Comparison of ENCODE assay signal across 8 mouse cellular contexts in the genomic region with DNA sequence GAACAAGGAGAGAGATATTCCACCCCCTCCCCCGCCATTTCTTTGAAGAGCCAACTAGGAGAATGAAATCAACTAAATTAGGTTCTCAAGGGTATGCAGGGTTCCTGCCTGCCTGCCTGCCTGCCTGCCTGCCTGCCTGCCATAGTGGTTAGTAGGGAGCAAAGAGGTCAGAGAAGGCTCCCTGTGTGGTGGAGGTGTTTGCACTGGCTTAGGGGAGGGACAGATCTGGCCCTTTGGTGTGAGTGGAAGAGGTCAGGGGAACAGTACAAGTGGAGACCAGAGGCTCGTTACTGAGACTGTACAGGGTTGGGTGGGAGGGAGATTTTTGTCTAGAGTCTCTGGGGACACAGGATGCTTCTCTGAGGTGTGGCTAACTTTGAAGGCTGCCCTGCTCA. TPM values are rescaled to one million over a fixed set of nuclear protein-coding genes. Genes with fewer than 3 reads are reported as not detected.
A peak's percentile ranks its signal among the peaks of the same experiment; 100 is the strongest.
DNase-seq lines count a peak whose midpoint lies in the region; ATAC-seq and TF ChIP-seq lines count a peak whose summit lies in the region.

No protein-coding gene starts in this region.

- ATAC-seq in liver, embryonic 13.5 days (ENCODE audit: low read depth) = no peak

- peak overlapping the region; percentile 100 for H3K4me2 ChIP-seq in liver, embryonic 13.5 days

- H3K27ac ChIP-seq in kidney, adult 2 months (ENCODE audit: insufficient read depth, low read depth, low read length) = peak overlapping the region; percentile 92
- H3K27ac ChIP-seq in embryonic facial prominence, embryonic 10.5 days (replicated peaks) = no peak overlapping the region
- H3K27ac ChIP-seq in liver, embryonic 13.5 days = peak overlapping the region; percentile 55
- no peak overlapping the region for H3K27ac ChIP-seq in cerebellum, adult 2 months (ENCODE audit: insufficient read depth, low read length)

- no peaks in the 10 kb centered on the region for H3K9me3 ChIP-seq in embryonic facial prominence, embryonic 10.5 days
- H3K9me3 ChIP-seq in liver, embryonic 13.5 days (replicated peaks) = no peaks in the 10 kb centered on the region

- H3K27me3 ChIP-seq in kidney, adult 2 months (replicated peaks; ENCODE audit: control insufficient read depth, insufficient read depth, low read length) = no peaks in the 10 kb centered on the region
- H3K27me3 ChIP-seq in embryonic facial prominence, embryonic 10.5 days (replicated peaks; ENCODE audit: low read depth, poor library complexity, severe bottlenecking) = peaks cover 36% of the 10 kb centered on the region
- no peaks in the 10 kb centered on the region for H3K27me3 ChIP-seq in liver, embryonic 13.5 days
- no peaks in the 10 kb centered on the region for H3K27me3 ChIP-seq in cerebellum, adult 2 months (ENCODE audit: control insufficient read depth, insufficient read depth, low read length)

- no peak for TF ChIP-seq POLR2A in kidney, adult 2 months (IDR thresholded peaks at IDR 0.05; ENCODE audit: low read depth, low read length)
- TF ChIP-seq POLR2A in cerebellum, adult 2 months (IDR thresholded peaks at IDR 0.05; ENCODE audit: borderline replicate concordance, insufficient read depth, low read length) = no peak

- H3K9ac ChIP-seq in liver, embryonic 13.5 days = 0 out of 2 replicates have a peak overlapping the region, but pooled peaks have one; percentile 82

- peak; percentile 86 for DNase-seq in heart, adult 11 months
- DNase-seq in heart, postnatal 4 days = no peak
- DNase-seq in kidney, adult 2 months = peak; percentile 56
- DNase-seq in kidney, adult 8-10 months = no peak
- DNase-seq in embryonic facial prominence, embryonic 10.5 days (ENCODE audit: low spot score) = no peak
- DNase-seq in liver, embryonic 13.5 days = no peak
- DNase-seq in cerebellum, adult 2 months = no peak
- no peak for DNase-seq in cerebellum, postnatal 25 days

- H3K4me3 ChIP-seq in kidney, adult 2 months (ENCODE audit: insufficient read depth, low read depth, low read length) = peak overlapping the region; percentile 78
- peak overlapping the region; percentile 87; the same call in 1 of the 2 replicates for H3K4me3 ChIP-seq in embryonic facial prominence, embryonic 10.5 days
- H3K4me3 ChIP-seq in liver, embryonic 13.5 days (replicated peaks) = peak overlapping the region; percentile 80; the same call in 1 of the 2 replicates
- H3K4me3 ChIP-seq in cerebellum, adult 2 months (replicated peaks; ENCODE audit: insufficient read depth, low read depth, low read length) = no peak overlapping the region

- H3K4me1 ChIP-seq in kidney, adult 2 months (ENCODE audit: control insufficient read depth, insufficient read depth, low read length) = peaks cover 48% of the 10 kb centered on the region
- peaks cover 62% of the 10 kb centered on the region for H3K4me1 ChIP-seq in embryonic facial prominence, embryonic 10.5 days
- peaks cover 64% of the 10 kb centered on the region for H3K4me1 ChIP-seq in liver, embryonic 13.5 days (replicated peaks)
- H3K4me1 ChIP-seq in cerebellum, adult 2 months (ENCODE audit: control insufficient read depth, insufficient read depth, low read length) = peaks cover 15% of the 10 kb centered on the region

- 31% methylated on average over 2 of the region's 2 CpGs for WGBS in kidney, adult 2 months
- WGBS in embryonic facial prominence, embryonic 10.5 days = 43% methylated on average over 2 of the region's 2 CpGs
- WGBS in liver, embryonic 13.5 days (ENCODE audit: insufficient replicate concordance) = 42% methylated on average over 2 of the region's 2 CpGs
- 85% methylated on average over 2 of the region's 2 CpGs for whole genome bisulfite sequencing in cerebellum, adult 2 months

- TF ChIP-seq CTCF in kidney, adult 2 months (conservative IDR thresholded peaks at IDR 0.05; ENCODE audit: insufficient read depth, insufficient read length, low read depth, low read length) = no peak
- TF ChIP-seq CTCF in cerebellum, adult 2 months (IDR thresholded peaks at IDR 0.05; ENCODE audit: borderline replicate concordance, insufficient read depth, low read depth, low read length) = no peak

- H3K36me3 ChIP-seq in kidney, adult 2 months (ENCODE audit: control insufficient read depth, insufficient read depth, low read length) = no peaks in the 10 kb centered on the region
- no peaks in the 10 kb centered on the region for H3K36me3 ChIP-seq in embryonic facial prominence, embryonic 10.5 days (replicated peaks)
- no peaks in the 10 kb centered on the region; the same call in 1 of the 2 replicates for H3K36me3 ChIP-seq in liver, embryonic 13.5 days

RNA-seq across cellular contexts. Expression of gene Ninj1, which starts 1.7 kb away (rescaled TPM):
- 10 to 100 TPM; 51.3 to 53.5 TPM for total RNA-seq in heart, postnatal 4 days (2021)
- polyA plus RNA-seq in kidney, adult 2 months (2012; rRNA removed) = 735 and 1,000 TPM in 2 replicates
- 26.6 and 28.0 TPM in 2 replicates for polyA plus RNA-seq in embryonic facial prominence, embryonic 10.5 days (2016; fragmentation: Nextera tagmentation; extraction: Ambion mirVana)
- polyA plus RNA-seq in liver, embryonic 13.5 days (2015; fragmentation: Nextera tagmentation; extraction: Ambion mirVana) = 39.7 and 40.0 TPM in 2 replicates
- 87.5 and 91.1 TPM in 2 replicates for polyA plus RNA-seq in cerebellum, adult 2 months (2012; rRNA removed)

RNA-seq across cellular contexts. Expression of gene Card19, which starts 26.9 kb away (rescaled TPM):
- 100 to 1,000 TPM; 103 to 108 TPM for total RNA-seq in heart, postnatal 4 days (2021)
- 108 and 124 TPM in 2 replicates for polyA plus RNA-seq in kidney, adult 2 months (2012; rRNA removed)
- polyA plus RNA-seq in embryonic facial prominence, embryonic 10.5 days (2016; fragmentation: Nextera tagmentation; extraction: Ambion mirVana) = 31.6 and 35.0 TPM in 2 replicates
- polyA plus RNA-seq in liver, embryonic 13.5 days (2015; fragmentation: Nextera tagmentation; extraction: Ambion mirVana) = 11.9 and 13.2 TPM in 2 replicates
- polyA plus RNA-seq in cerebellum, adult 2 months (2012; rRNA removed) = 53.3 and 57.1 TPM in 2 replicates

RNA-seq across cellular contexts. Expression of gene Wnk2, which starts 41.1 kb away (rescaled TPM):
- 10 to 100 TPM; 22.3 to 25.0 TPM for total RNA-seq in heart, postnatal 4 days (2021)
- polyA plus RNA-seq in kidney, adult 2 months (2012; rRNA removed) = 2.3 and 2.7 TPM in 2 replicates
- polyA plus RNA-seq in embryonic facial prominence, embryonic 10.5 days (2016; fragmentation: Nextera tagmentation; extraction: Ambion mirVana) = 2.7 and 2.8 TPM in 2 replicates
- polyA plus RNA-seq in liver, embryonic 13.5 days (2015; fragmentation: Nextera tagmentation; extraction: Ambion mirVana) = 0.03 and 0.09 TPM in 2 replicates
- 73.2 and 78.3 TPM in 2 replicates for polyA plus RNA-seq in cerebellum, adult 2 months (2012; rRNA removed)

RNA-seq across cellular contexts. Expression of gene Susd3, which starts 59.5 kb away (rescaled TPM):
- under 1 TPM; 0.43 to 0.68 TPM for total RNA-seq in heart, postnatal 4 days (2021)
- polyA plus RNA-seq in kidney, adult 2 months (2012; rRNA removed) = 50.1 and 62.3 TPM in 2 replicates
- polyA plus RNA-seq in embryonic facial prominence, embryonic 10.5 days (2016; fragmentation: Nextera tagmentation; extraction: Ambion mirVana) = 1.2 and 1.7 TPM in 2 replicates
- polyA plus RNA-seq in liver, embryonic 13.5 days (2015; fragmentation: Nextera tagmentation; extraction: Ambion mirVana) = 1.6 and 1.7 TPM in 2 replicates
- 1.1 and 1.2 TPM in 2 replicates for polyA plus RNA-seq in cerebellum, adult 2 months (2012; rRNA removed)

Comparison
In these comparisons a context has a peak if more than half of its experiments do, and no peak if none do; other contexts are left out.
1. DNase-seq: peak in heart, adult 11 months (single experiment) and kidney, adult 2 months (single experiment); none in heart, postnatal 4 days (single experiment), kidney, adult 8-10 months (0 of 2), embryonic facial prominence, embryonic 10.5 days (single experiment), liver, embryonic 13.5 days (single experiment), cerebellum, adult 2 months (0 of 2) and cerebellum, postnatal 25 days (0 of 2).
2. H3K27ac ChIP-seq: peak in kidney, adult 2 months (single experiment) and liver, embryonic 13.5 days (single experiment); none in embryonic facial prominence, embryonic 10.5 days (single experiment) and cerebellum, adult 2 months (single experiment).
3. RNA of gene Wnk2, which starts 41.1 kb away (polyA plus RNA-seq): 73.2 to 78.3 TPM in cerebellum, adult 2 months; 2.7 to 2.8 TPM in embryonic facial prominence, embryonic 10.5 days, 2.3 to 2.7 TPM in kidney, adult 2 months and 0.03 to 0.09 TPM in liver, embryonic 13.5 days; every median in the first group is over 10 times any median in the second.